Mouse (Mus musculus) kidney, adult 2 months (tissue): ENCODE measurements around the gene Lce1k. TPM values are rescaled to one million over a fixed set of nuclear protein-coding genes. Genes with fewer than 3 reads are reported as not detected.
A peak's percentile ranks its signal among the peaks of the same experiment; 100 is the strongest.

Source experiments
- DNase-seq: peaks from one replicate; pipeline ENCODE4 v3.0.0; 2021
- H3K27ac ChIP-seq: fragments of 200-500 bp; 2 replicates; pipeline ENCODE4 v1.5.1; 2012; ENCODE audit warnings: low read depth, low read length, control low read depth, inconsistent platforms; ENCODE audit not compliant: insufficient read depth
- H3K27me3 ChIP-seq: fragments of 200-500 bp; replicated peaks from 2 replicates; pipeline ENCODE4 v1.6.1; 2012; ENCODE audit warnings: mild to moderate bottlenecking, moderate library complexity, low read length, inconsistent platforms; ENCODE audit not compliant: control insufficient read depth, insufficient read depth
- H3K36me3 ChIP-seq: fragments of 200-500 bp; 2 replicates; pipeline ENCODE4 v1.6.1; 2012; ENCODE audit warnings: mild to moderate bottlenecking, moderate library complexity, low read length, inconsistent platforms; ENCODE audit not compliant: control insufficient read depth, insufficient read depth
- H3K4me1 ChIP-seq: fragments of 200-500 bp; 2 replicates; pipeline ENCODE4 v1.6.1; 2011; ENCODE audit warnings: low read length; ENCODE audit not compliant: control insufficient read depth, insufficient read depth
- H3K4me3 ChIP-seq: fragments of 200-500 bp; 2 replicates; pipeline ENCODE4 v1.5.1; 2011; ENCODE audit warnings: mild to moderate bottlenecking, low read depth, low read length, control low read depth; ENCODE audit not compliant: insufficient read depth
- CTCF ChIP-seq: fragments of 200-500 bp; conservative IDR thresholded peaks from 2 replicates; pipeline ENCODE4 v1.5.1; 2011; ENCODE audit warnings: low read depth, mild to moderate bottlenecking, control low read depth, low read length, moderate library complexity, mixed read lengths; ENCODE audit not compliant: insufficient read depth, insufficient read length
- POLR2A ChIP-seq: fragments of 200-500 bp; IDR thresholded peaks from one replicate; pipeline ENCODE4 v1.6.1; 2011; ENCODE audit warnings: low read depth, low read length, control low read depth
- WGBS: fragments of 180-500 bp; shearing (Covaris S2); methylation state at CpG from one replicate; pipeline ENCODE4 v1.1.7; 2018; 5-methylcytosine and 5-hydroxymethylcytosine counted together
- polyA plus RNA-seq: library from polyadenylated mRNA; depleted of rRNA; stranded (reverse); fragments of >200 nt; gene quantifications from 2 replicates; pipeline ENCODE4 v1.2.3, GENCODE M21; 2012; rRNA removed

The Lce1k gene
- polyA plus RNA-seq, 1 experiment: not detected

DNA sequence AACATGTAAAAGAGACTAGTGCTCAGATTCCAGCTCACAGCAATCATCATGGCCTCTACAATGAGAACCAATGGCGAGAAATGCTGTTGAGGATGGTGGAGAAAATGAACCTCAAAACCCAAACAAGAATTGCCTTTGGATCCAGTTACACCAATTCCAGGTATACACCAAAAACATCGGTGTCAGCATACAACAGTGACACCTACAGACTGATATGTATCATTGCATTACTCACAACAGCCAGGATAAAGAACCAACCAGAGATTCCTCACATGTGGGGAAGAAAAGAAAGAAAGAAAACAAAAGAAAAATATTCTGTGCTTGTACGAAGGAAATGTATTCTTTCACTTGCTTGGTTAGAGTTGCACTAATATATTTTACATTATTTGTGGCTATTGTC lies 36.1 kb downstream of the Lce1k start:
- no peaks in the 10 kb centered on the region for H3K4me1 ChIP-seq
- WGBS: 22% methylated on average over 3 of the region's 3 CpGs
- peak; percentile 11 for DNase-seq
- no peak overlapping the region for H3K4me3 ChIP-seq
- H3K27me3 ChIP-seq: no peaks in the 10 kb centered on the region
- no peak for TF ChIP-seq CTCF
- no peak overlapping the region for H3K27ac ChIP-seq
- H3K36me3 ChIP-seq: no peaks in the 10 kb centered on the region

DNA sequence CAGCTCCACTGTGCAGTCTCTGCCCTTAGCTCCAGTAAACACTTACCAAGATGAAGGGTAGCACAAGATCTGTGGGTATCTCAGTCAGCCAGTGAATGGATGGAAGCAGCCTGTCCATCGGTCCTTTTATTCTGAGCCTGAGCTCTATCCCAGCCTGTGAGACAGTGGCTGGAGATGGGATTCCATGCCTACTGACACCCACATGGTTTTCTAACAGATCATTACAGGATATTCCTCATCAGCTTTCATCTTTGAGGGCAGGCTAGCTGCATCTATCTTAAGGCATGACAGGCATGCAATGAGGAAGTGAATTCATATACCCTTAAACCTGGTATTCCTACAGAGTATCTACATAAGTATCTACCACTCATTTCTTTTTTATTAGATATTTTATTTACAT lies 42.7 kb downstream of the Lce1k start, which contains the start of gene Lce1h:
TSS of gene Lce1h (minus strand) at position 101 of the 400 bp plus-strand sequence.
- Histone ChIP-seq H3K27ac (no peak within 1 kb of the TSS), H3K4me3 (no peak within 1 kb of the TSS), H3K4me1 (no peaks in the 10 kb centered on the region), H3K27me3 (no peaks in the 10 kb centered on the region), H3K36me3 (no peaks in the 10 kb centered on the region)
- DNase-seq: no peak
- TF ChIP-seq CTCF (no peak), POLR2A (no peak)
- 97% methylated on average over 1 of the region's 1 CpGs for WGBS

Other genes with a start within 250 kb of the Lce1k start
- gene Ivl, start 234.2 kb downstream of the Lce1k start, polyA plus RNA-seq: 0.08 and 0.14 TPM in 2 replicates
- gene Smcp, start 218.9 kb downstream of the Lce1k start, polyA plus RNA-seq: 3.3 and 3.5 TPM in 2 replicates
- not detected in 2 replicates for gene 2210017I01Rik, start 200.4 kb downstream of the Lce1k start, polyA plus RNA-seq
- gene Lce6a, start 186.2 kb downstream of the Lce1k start, polyA plus RNA-seq: not detected in 2 replicates
- gene Lce1a1, start 159.6 kb downstream of the Lce1k start, polyA plus RNA-seq: not detected in 2 replicates
- gene Lce1b, start 151.0 kb downstream of the Lce1k start, polyA plus RNA-seq: not detected in 2 replicates
- not detected in 2 replicates for gene Lce1a2, start 137.6 kb downstream of the Lce1k start, polyA plus RNA-seq
- gene Lce1c, start 128.6 kb downstream of the Lce1k start, polyA plus RNA-seq: not detected in 2 replicates
- not detected in 2 replicates for gene Lce1d, start 120.7 kb downstream of the Lce1k start, polyA plus RNA-seq
- gene Lce1e, start 98.8 kb downstream of the Lce1k start, polyA plus RNA-seq: not detected in 2 replicates
- not detected in 2 replicates for gene Lce1f, start 87.5 kb downstream of the Lce1k start, polyA plus RNA-seq
- gene Gm38119, start 68.8 kb downstream of the Lce1k start, polyA plus RNA-seq: not detected in 2 replicates
- not detected in 2 replicates for gene Lce1g, start 55.6 kb downstream of the Lce1k start, polyA plus RNA-seq
- gene Lce1h, start 42.8 kb downstream of the Lce1k start, polyA plus RNA-seq: not detected in 2 replicates
- not detected in 2 replicates for gene Lce1i, start 29.0 kb downstream of the Lce1k start, polyA plus RNA-seq
- gene Lce1j, start 17.4 kb downstream of the Lce1k start, polyA plus RNA-seq: not detected in 2 replicates
- not detected in 2 replicates for gene Kprp, start 19.4 kb upstream of the Lce1k start, polyA plus RNA-seq
- not detected in 2 replicates for gene Lce1l, start 43.4 kb upstream of the Lce1k start, polyA plus RNA-seq
- gene 2310050C09Rik, start 62.3 kb upstream of the Lce1k start, polyA plus RNA-seq: not detected in 2 replicates
- not detected in 2 replicates for gene Lce3a, start 118.3 kb upstream of the Lce1k start, polyA plus RNA-seq
- not detected in 2 replicates for gene Lce3b, start 125.1 kb upstream of the Lce1k start, polyA plus RNA-seq
- not detected in 2 replicates for gene Lce3c, start 136.6 kb upstream of the Lce1k start, polyA plus RNA-seq
- gene Lce3d, start 149.5 kb upstream of the Lce1k start, polyA plus RNA-seq: not detected in 2 replicates
- not detected in 2 replicates for gene Lce3e, start 159.2 kb upstream of the Lce1k start, polyA plus RNA-seq
- gene Lce3f, start 184.3 kb upstream of the Lce1k start, polyA plus RNA-seq: not detected in 2 replicates
- not detected in 2 replicates for gene Crct1, start 207.8 kb upstream of the Lce1k start, polyA plus RNA-seq
- not detected in 2 replicates for gene Lce1m, start 211.2 kb upstream of the Lce1k start, polyA plus RNA-seq